Mouse (Mus musculus) adrenal gland, postnatal 14 days (tissue): ENCODE measurements around the gene Cbr2. TPM values are rescaled to one million over a fixed set of nuclear protein-coding genes. Genes with fewer than 3 reads are reported as not detected.
A peak's percentile ranks its signal among the peaks of the same experiment; 100 is the strongest.

Experiments
- DNase-seq: peaks from one replicate; pipeline ENCODE4 v3.0.0; 2021; ENCODE audit warnings: mixed read lengths
- total RNA-seq: library from RNA; stranded (reverse); gene quantifications from 2 replicates; pipeline ENCODE4 v1.2.3, GENCODE M21; 2021

Cbr2 gene
- total RNA-seq, 1 experiment from 2014 or later = 10.2 TPM

DNA sequence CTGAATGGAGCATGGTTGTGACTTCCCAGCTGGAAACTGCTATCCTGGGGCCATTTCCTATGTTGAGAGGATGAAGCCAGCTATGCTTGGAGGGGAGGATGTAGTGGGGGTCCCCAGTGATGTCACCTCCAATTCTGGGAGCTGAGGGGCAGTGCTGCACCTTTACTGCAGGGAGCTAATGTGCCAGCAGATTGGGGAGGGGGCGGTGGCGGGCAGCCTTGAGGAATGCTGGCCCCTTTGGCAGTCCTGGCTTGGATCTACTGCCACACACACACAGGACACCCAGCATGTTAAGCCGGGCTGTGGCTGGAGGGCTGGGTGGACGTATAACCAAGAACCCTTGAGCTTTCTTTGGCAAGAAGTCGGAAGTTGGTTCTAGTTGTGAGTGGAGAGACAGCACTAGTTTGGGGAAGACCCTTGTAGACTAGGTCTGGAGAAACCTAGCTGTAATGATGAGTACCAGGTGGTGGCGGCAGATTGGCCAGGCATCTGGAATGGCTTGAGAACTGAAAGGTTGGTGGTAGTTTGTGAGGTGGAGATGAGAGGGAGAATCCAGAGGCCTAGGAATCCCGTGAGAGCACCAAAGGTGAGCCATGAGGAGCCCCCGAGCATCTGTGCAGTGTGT, 19.8 kb downstream of the Cbr2 start:
- no peak for DNase-seq

DNA sequence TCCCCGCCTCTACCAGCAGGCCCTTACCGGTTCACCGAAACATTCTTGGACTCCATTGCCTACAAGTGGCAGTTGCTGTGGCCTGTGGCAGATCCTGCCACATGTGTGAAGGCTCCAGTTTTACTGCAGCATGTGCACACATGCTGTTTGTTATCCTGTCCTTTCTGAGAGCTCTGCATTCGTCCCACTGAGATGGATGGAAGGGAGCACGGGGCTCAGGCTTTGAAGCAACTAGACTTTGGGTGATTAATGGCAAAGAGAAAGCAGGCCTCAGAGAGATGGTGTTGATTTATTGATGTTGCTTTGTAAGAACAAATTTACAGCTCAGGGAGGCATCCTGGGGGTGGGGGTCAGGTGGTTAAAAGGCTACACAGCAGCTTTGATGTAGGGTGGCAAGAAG, 21.2 kb downstream of the Cbr2 start:
- DNase-seq = no peak

DNA sequence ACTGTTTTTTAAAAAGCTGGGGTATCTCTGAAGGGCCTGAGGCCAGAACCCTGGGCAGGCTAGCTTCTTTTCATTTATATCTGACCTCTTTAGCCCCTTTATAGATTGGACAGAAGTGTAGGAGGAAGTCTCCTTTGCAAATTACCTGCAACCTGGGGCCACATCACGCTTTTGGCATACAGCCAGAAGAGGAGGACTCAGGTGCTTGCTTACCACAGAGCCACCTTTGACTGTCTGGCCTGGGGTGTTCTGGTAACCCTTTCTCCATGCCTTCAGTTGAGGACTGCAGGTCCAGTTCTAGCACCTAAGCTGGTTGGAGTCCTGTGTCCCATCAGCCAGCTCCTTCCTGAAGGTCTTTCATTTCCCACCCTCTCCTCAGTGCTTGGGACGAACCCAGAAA, 22.4 kb downstream of the Cbr2 start:
- no peak for DNase-seq

DNA sequence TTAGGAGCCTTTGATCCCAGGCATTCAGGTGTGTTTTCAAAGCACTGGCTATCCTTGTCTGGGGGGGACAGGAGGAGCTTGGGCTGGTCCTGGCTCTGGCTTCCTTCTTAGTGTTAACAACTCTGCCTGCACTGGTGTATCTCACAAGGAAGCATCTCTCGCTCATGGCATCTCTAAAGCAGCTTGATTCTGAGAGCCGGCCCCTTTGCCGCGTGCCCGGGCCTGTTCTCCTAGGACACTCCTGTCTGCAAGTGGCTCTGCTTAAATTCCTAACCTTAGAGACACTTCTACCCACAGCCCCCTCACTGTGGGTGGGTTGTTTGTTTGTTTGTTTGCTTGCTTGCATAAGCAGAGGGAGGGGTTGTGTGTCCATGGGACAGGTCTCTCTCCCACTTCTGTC, 23.9 kb downstream of the Cbr2 start:
- no peak for DNase-seq

DNA sequence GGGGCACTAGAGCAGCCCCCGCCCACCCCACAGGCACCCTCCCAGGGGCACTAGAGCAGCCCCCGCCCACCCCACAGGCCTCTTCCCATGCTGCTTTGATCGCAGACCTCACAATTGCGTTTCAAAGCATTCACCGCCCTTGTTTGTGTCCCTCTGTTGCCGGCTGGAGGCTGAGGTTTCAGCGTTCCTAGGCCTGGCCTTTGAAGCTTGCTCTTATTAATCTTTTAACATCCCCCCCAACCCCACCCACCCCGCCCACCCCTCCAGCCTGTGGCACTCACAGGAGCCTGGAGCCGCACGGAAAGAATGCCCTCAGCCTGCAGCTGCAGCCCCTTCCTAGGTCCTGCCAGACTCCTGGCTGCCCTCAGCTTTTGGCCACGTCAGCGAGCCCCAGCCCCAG, 24.7 kb downstream of the Cbr2 start:
- no peak for DNase-seq

DNA sequence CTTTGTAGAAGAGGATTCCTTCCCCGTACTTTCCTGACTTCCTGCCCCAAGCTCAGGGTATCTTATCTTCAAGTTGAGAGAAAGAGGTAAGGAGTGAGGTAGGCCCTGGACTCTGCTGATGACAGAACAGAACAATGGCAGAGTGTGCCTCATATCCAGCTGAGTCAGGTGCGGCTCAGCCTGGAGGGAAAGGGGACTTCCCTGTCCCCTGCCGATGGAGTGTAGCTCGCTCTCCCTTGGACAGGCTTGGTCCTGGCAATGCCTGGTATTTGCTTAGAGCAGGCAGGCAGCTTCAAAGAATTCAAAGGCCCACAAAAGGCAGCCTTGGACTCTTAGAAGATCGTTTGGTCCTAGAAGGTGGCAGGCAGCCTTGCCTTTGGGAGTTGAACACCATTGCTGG, 25.8 kb downstream of the Cbr2 start:
- DNase-seq = no peak

DNA sequence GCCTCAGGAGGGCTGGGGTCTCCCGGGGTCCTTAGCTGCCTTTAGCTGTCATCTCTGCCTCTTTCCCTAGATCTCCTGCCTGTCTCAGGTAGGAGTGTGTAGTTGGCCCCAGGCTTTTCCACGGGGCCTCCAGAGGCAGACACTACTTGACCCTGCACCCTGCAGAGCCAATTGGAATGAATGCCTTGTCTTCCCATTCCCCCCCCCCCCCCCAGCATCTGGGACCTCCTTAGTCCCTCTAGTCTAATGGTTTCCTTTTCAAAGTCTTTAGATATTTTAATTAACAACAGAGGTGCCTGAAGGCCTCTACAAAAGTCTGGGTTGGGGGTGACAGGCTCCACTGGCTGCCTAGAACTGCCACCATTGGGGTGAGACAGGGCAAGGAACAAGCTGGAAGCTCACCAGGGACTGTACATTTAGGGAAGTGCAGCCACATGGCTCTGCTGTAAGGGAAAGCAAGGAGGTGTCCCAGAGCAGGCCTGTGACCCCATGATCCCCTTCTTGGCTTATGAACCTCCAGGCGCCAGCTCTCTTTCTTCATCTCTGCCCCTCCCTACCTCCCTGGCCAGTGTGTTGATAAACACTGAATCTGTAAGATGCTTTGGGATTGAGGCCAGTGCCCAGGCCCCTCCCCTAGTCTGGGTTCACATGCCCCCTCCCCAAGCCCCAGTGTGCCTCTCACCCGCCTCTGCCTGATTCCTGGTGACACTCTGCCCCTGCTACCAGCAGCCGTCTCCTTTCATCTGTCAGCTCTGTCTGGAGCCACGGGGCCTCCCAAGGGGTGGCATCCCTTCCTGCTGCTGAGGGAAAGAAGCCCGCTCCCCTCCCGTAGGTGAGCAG, 27.2 kb downstream of the Cbr2 start:
- DNase-seq = no peak

DNA sequence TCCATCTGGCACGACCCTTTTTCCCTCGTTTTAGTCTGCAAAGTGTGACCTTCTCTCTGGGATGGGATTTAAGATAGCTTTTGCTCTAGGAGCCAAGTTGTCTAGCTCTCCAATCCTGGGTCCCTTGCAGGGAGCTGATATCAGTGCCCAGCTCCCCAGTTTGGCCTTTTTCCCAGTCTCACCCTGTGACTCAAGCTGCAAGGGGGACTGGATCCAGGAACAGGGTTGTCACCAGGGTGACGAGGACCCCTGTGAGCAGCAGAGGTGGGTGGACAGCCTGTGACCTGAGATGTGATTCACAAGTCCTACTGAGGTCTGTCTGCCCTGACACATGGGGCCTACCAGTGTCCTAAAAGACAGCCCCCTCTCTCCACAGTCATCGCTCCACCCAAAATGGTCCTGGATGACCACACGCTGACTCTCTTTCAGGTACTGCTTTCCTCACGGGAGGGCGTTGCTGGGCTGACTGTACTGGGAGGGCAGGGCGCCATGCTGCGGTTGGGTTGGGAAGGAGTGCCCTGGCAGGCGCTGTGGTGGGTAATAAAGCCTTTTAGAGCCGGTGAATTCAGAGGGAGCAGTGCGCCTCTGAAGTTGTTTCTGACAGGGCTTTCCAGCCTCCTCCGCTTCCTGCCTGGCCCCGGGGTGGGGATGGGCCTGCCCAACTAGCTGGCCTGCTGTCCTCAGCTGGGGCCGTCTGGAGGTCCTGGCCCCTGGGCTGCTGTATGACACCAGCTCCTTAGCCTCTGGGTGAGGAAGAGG, 28.0 kb downstream of the Cbr2 start:
- DNase-seq = peak; percentile 73

DNA sequence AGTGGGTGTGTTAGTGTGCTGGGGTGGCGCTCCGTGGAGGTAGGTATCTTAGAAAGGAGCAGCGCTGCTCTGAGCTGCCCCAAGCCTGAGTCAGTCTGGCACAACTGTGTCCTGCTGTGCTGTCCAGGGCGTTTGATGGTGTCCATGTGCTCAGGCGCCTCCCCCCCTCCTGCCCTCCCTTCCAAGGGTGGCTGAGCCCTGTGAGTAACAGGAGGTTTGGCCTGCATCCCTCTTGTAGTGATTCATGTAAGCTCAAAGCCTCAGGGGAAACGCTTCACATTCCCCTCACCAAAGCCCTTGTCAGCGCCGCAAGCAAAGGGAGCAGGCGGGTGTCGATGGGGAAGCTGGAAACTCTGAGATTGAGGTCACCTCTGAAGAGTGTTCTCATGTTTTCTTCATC, 34.2 kb downstream of the Cbr2 start:
- DNase-seq = peak; percentile 89

DNA sequence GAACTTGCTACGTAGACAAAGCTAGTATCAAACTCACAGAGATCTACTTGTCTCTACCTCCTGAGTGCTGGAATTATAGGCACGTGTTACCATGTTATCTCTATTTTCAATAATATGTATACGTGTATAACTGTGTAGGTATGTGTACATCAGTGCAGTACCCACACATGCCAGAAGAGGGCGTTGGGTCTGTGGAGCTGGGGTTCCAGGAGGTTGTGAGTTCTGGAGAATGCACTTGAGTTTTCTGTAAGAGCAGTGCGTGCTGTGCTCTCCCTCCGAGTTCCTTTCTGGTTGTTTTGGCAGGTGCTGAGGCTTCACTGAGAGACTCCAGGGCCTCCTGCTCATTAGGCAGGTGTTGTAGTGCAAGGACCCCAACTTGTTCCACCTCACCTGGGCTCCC, 35.3 kb downstream of the Cbr2 start:
- DNase-seq = no peak

DNA sequence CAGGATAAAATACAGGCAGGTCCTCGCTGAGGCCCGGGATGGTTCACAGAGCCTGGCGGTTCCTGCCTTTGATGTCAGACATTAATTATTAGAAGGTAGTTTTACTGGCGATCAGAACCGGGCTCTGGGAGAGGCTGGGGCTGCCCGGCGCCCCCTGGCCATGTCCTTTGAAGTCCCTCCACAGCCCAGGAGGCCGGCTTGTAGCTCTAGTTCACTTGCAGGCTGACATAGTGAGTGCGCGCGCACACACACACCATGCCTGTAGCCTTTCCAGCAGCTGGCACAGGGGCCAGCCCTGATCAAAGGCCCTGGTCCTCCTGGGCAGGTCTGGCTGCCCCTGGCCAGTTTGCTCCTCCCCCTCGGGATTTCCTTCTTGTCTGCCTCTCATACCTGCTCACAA, 36.3 kb downstream of the Cbr2 start:
- DNase-seq = peak; percentile 67

DNA sequence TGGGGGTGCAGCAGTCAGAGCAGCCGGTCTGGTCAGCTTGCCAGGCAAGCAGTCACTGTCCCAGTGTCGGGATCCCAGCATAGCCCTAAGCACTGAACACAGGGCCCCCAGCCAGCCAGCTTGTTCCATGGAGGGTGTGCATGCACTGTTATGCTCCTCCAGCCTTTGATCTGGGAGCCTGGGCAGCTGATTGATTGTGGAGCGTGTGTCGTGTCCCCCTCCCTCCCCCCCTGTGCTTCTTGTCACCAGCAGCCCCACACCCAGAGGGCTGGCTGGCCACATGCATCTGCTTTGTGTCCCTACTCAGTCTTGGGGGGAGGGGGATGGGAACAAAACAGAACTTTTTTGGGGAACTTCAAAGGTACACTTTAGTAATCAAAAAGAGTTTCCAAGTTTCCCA, 36.7 kb downstream of the Cbr2 start:
- DNase-seq = peak; percentile 72

DNA sequence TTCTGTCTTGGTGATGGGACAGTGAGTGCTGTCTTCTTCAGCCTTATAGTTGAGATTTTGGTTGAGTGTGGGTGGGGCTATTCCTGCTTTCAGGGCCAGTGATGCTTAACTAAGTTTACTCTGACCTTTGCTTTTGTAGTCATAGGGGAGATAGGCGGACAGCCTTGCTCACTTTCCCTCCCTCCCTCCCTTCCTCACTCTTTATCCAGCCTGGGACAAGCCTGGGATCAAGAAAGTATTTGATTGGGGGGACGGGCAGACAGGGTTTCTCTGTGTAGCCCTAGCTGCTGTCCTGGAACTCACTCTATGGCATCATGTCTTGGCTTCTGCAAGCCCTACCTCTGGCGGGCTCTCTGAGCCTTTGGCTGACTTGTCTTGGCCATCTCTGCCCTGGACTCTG, 38.5 kb downstream of the Cbr2 start:
- DNase-seq = no peak

DNA sequence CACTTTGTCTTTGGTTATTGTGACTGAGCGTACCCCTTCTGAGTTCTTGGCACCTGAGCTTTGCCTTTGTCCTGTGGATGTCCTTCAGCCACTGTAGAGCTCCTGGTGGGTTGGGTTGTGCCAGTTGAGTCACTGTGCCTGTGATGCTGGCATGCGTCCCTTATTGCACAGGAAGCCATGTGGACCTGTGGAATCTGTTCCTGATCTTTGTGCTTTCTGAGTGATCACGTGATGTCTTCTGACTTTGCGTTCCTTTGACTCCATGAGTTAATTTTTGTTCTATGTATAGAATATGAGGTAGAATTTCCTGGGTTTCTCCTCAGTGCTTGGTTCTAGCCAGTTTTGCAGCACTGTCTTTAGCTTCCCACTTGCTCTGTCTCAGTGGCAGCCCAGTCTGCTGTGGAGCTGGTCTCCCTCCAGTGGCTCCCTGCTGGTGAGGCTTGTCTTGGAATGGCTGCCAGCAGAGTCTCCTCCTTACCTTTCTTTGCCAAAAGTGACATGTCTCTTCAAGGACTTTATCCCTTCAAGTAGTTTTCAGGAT, 39.4 kb downstream of the Cbr2 start:
- peak; percentile 66 for DNase-seq

DNA sequence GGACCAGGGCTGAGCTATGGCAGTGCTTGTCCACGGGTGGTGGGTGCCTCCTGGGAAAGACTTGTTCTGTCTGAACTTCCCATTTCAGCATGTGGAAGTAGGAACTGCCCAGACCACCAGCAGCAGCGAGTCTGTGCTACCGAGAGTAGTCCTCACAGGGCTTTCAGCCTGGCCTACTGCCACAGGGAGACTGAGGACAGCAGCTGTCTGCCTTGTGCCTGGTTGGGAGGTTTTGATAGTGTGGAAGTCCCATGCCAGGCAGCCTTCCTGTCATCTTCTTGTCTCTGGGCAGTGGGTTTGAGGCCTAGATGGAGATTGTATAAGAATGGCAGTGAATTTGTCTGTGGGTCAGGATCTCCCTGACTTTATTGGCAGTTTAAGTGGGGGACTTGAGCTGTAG, 42.5 kb downstream of the Cbr2 start:
- DNase-seq = no peak

DNA sequence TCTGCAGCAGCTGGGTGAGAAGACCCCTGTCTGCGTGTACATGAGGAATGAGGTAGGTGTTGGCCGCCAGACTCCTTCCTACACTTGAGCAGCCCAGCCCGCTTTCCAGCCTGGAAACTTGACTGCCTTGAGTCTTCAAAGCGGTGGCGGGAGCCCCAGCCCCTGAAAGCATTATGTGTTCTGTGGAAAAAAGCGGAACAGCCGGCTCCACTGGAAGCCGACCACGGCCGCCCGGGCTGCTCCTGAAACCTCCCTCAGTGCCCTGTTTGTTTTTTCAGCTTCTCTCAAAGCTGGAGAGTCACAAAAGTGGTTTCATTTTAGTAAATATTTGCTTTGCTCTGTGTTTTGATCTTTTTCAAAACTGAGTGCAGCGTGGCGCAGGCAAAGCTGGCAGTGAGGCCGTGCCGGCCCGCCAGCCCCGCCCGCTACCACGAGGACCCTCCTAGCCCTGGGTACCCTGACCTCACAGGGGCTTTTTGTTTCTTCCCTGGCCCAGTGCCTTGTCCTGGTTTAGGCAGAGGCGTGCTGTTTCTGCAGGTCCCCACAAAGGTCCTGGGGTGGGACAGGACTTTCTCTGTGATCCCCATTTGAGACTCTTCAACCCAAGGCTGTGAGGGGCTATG, 45.2 kb downstream of the Cbr2 start:
- no peak for DNase-seq

DNA sequence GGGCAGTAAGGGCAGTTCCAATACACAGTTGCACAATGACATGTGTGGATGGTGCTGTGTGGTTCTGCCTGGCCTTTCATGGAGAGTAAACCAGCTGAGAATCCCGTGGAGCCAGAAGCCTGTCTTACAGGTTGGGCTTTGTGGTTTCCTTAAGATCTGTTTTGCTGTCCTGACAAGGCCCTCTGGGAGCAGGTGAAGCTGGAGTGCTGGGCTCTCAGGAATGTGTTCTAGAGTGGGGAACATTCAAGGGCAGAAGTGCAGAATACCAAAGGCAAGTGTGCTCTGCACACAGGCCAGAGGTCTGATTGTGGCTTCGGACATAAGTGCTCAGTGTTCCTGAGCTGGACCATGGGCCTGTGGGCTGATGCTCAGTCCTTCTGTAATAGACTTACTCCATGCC, 47.3 kb downstream of the Cbr2 start:
- no peak for DNase-seq

DNA sequence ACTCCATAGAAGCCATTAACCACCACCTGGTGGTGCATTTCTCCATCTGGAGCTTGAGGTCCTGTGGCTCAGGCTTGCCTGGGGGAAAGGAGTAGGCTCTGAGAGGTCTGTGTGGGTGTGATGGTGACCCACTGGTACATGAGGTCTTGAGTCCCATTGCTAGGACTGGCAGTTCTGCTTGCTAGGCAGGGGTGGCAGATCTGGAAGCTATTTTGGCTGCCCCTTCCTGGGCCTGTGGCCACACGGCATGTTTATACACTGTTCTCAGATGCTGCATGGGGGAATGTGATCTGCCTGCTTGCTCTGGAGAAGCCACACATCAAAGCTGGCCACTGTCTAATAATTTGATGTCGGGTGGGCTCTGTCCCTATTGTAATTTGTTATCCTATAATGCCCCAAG, 47.8 kb downstream of the Cbr2 start:
- DNase-seq = no peak

DNA sequence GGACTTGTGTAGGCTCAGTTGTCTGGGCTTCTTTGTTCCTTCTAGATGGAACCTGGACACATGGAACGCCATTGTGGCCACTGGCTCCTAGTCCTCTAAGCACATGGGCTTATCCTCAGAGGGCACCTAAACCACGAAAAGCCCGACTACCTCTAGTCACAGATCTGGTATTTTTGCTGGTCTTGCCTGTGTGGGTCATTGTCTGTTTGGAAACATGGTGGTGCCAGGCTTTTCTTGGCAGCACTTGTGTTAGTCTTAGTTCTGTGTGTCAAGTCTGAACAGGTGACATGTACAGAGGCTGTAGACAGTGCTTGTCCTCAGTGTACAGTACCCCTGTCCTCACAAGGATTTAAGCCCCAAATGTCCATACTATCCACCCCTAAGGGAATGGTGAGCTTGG, 48.4 kb downstream of the Cbr2 start:
- no peak for DNase-seq

DNA sequence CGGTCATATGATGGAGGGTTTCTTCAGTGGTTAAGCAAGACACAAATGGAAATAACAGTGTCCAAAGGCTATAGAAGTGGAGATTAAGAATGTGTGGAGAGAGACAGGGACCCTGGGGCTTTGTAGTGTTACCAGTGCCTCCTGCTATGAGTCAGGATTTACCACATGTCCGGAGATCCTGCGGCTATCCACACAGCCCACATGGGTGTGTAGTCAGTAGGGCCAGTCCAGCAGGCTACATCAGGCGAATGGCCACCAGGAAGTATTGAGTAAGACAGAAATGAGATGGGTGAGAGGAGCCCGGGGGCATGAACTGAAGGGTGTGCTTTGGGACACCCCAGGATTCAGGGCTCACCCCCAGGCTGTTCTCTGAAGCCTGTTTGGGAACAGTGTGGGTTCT, 49.2 kb downstream of the Cbr2 start:
- DNase-seq = no peak

DNA sequence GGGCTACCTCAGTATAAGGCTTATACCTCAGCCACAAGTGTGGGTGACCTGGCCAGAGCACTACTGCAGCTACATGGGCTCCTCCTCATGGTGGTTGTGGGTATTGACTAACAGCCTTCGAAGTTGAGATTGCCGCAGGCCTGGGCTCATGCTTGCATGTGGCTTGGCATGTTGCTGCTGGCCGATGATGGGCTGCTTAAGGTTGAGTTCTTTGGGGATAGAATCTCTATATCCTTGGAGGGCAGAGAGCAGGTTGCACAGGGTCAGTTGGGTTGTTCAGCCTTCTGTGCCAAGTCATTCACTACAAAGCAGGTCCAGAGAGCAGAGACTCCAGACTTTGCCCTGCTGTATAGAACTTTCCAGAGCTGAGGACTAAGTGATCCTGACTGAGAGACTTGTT, 52.0 kb downstream of the Cbr2 start:
- peak; percentile 54 for DNase-seq
